Mouse (Mus musculus): ENCODE data around the gene Amer2. TPM values are rescaled to one million over a fixed set of nuclear protein-coding genes. Genes with fewer than 3 reads are reported as not detected.

Amer2 gene
- polyA plus RNA-seq, 1 experiment from 2014 or later, result 1.1 TPM

DNA sequence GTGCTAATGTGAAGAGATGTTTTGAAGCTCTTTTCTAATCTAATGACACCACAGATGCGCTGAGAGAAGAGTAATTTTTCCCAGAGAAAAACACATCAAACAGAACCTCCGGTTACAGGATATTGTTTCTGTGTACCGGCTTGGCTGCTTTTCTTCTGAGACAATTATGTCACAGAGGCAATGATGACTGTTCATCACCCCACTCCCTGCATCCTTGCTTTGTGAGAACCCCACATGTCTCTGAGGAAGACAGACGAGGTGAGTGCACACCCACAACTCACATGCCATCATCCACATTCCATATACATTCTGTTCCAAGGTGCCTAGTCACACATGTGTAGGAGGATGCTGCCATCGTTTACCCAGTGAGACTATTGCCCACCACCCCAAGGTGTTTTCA lies 44.9 kb downstream of the Amer2 start:
- Histone ChIP-seq H3K27ac (ENCODE audit: poor library complexity, severe bottlenecking) (no peak overlapping the region), H3K4me1 (replicated peaks) (no peaks in the 10 kb centered on the region), H3K4me2 (no peak overlapping the region), H3K36me3 (no peaks in the 10 kb centered on the region), H3K27me3 (replicated peaks) (no peaks in the 10 kb centered on the region), H3K9me3 (replicated peaks) (0 out of 2 replicates have a peak, but pooled peaks cover 4% of the 10 kb centered on the region), H3K4me3 (no peak overlapping the region), H3K9ac (no peak overlapping the region)
- no peak for ATAC-seq (ENCODE audit: insufficient number of reproducible peaks, low FRiP score)
- 76% methylated on average over 5 of the region's 5 CpGs for WGBS

DNA sequence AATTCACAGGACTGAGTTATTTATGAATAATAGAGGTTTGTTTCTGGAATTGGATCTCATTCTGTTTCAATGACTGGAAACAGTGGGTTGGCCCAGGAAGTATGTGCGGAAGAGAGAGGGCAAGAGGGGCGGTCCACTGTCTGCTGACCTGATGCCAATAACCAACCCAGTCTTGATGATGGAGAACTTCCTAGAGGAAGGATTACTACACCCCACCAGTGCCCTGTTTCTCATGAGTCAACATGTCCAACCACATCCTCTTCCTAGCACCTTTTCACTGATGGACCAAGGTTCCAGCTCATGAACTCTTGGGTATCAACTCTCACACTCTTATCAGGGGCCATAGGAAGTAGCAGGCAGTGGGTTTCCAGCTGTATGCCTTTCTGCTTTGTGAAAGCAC lies 49.9 kb downstream of the Amer2 start:
- Histone ChIP-seq H3K4me1 (replicated peaks) (peaks cover 14% of the 10 kb centered on the region), H3K27me3 (replicated peaks) (no peaks in the 10 kb centered on the region; the same call in 1 of the 2 replicates), H3K27ac (ENCODE audit: poor library complexity, severe bottlenecking) (no peak overlapping the region), H3K4me3 (no peak overlapping the region), H3K36me3 (no peaks in the 10 kb centered on the region), H3K9me3 (replicated peaks) (no peaks in the 10 kb centered on the region), H3K4me2 (no peak overlapping the region), H3K9ac (no peak overlapping the region)
- ATAC-seq (ENCODE audit: insufficient number of reproducible peaks, low FRiP score), result no peak
- whole genome bisulfite sequencing, result 84% methylated on average over 2 of the region's 2 CpGs

DNA sequence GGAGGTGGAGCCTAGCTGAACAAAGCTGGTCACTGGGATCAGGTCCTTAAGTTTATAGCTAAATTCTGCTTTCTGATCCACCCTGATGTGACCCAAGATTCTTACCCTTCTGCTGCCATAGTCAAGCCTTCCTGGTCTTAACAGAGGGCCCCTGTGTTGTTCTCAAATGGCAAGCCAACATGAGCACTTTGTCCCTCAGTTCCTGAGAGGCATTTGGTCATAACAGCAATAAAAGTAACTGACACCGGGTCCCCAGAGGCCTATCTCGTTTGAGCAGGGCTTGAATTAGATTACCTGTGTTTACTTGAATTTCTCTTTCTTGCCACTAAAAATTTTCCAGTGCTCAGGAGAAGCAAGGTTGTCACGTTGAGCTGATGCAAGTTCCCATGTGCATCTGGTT lies 51.1 kb downstream of the Amer2 start:
- no peak overlapping the region for H3K4me3 ChIP-seq

DNA sequence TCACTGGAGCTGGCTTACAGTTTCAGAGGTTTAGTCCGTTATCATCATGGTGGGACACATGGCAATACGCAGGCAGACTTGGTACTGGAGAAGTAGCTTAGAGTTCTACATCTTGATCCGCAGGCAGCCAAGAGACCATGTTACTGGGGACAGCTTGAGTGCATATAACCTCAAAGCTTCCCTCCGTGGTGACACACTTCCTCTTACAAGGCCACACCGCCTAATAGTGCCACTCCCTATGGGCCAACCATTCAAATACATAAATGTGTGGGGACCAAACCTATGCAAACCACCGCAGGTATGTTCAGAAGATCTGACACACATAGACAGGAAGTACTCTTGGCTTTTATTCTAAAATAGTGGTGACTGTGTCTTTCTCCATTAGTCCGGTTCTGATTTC lies 52.5 kb downstream of the Amer2 start:
- H3K4me1 ChIP-seq (replicated peaks), result peaks cover 33% of the 10 kb centered on the region
- H3K4me2 ChIP-seq, result no peak overlapping the region
- H3K27ac ChIP-seq (ENCODE audit: poor library complexity, severe bottlenecking), result no peak overlapping the region
- no peaks in the 10 kb centered on the region for H3K9me3 ChIP-seq (replicated peaks)
- no peaks in the 10 kb centered on the region; the same call in 1 of the 2 replicates for H3K27me3 ChIP-seq (replicated peaks)
- 81% methylated on average over 7 of the region's 7 CpGs for WGBS
- H3K9ac ChIP-seq, result no peak overlapping the region
- no peaks in the 10 kb centered on the region for H3K36me3 ChIP-seq
- no peak overlapping the region for H3K4me3 ChIP-seq
- ATAC-seq (ENCODE audit: insufficient number of reproducible peaks, low FRiP score), result no peak

More for the DNA sequence above, 51.1 kb downstream of the Amer2 start:
- no peaks in the 10 kb centered on the region for H3K9me3 ChIP-seq (replicated peaks)
- peaks cover 22% of the 10 kb centered on the region for H3K4me1 ChIP-seq (replicated peaks)
- no peaks in the 10 kb centered on the region for H3K36me3 ChIP-seq
- no peak overlapping the region for H3K27ac ChIP-seq (ENCODE audit: poor library complexity, severe bottlenecking)
- H3K9ac ChIP-seq, result no peak overlapping the region
- 65% methylated on average over 3 of the region's 3 CpGs for WGBS
- no peak for ATAC-seq (ENCODE audit: insufficient number of reproducible peaks, low FRiP score)
- no peak overlapping the region for H3K4me2 ChIP-seq
- no peaks in the 10 kb centered on the region; the same call in 1 of the 2 replicates for H3K27me3 ChIP-seq (replicated peaks)

DNA sequence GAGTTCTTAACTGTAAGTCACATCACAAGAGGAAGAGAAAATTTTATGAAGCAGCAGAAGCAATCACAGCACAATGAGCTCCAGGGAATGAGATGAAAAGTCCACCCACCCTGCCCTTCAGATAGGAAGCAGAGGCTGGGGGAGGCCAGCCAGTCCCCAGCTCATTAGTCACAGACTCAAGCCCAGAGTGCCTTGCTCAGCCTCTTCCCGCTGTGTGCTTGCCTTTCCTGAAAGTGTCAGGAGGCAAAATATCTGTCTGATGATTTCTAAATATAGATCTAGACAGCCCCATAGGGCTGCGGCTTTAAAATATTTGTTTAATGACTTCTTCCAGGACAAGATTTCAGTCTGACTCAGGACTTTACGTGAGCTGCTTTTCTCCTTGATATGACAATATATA lies 54.8 kb downstream of the Amer2 start:
- Histone ChIP-seq H3K9me3 (replicated peaks) (no peaks in the 10 kb centered on the region), H3K36me3 (no peaks in the 10 kb centered on the region), H3K27me3 (replicated peaks) (no peaks in the 10 kb centered on the region; the same call in 1 of the 2 replicates), H3K27ac (ENCODE audit: poor library complexity, severe bottlenecking) (0 out of 2 replicates have a peak overlapping the region, but pooled peaks have one; percentile 6), H3K4me2 (peak overlapping the region; percentile 32; the same call in 1 of the 2 replicates), H3K4me1 (replicated peaks) (peaks cover 33% of the 10 kb centered on the region), H3K9ac (0 out of 2 replicates have a peak overlapping the region, but pooled peaks have one; percentile 17), H3K4me3 (no peak overlapping the region)
- WGBS, result 11% methylated on average over 3 of the region's 3 CpGs
- 0 out of 2 replicates have a peak, but pooled peaks have one; percentile 11 for ATAC-seq (ENCODE audit: insufficient number of reproducible peaks, low FRiP score)

DNA sequence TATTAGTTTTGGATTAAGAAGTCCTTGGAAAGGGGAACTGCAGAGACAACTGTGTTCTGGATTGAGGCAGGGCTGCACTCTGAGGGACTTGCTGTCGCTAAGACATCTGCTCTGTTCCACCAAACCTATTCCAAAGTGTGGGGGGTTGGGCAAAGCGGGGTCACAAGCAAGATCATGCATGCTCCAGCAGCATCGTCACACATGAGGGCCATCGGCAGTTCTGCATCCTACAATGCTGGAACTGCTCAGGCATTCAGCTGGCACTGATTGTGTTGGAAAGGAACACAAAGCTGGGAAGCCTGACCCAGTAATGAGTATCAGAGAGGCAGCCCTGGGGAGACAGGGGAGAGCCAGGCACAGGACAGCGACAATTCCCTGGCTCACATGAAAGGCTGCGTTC lies 56.5 kb downstream of the Amer2 start:
- no peak overlapping the region for H3K27ac ChIP-seq (ENCODE audit: poor library complexity, severe bottlenecking)
- WGBS, result 56% methylated on average over 6 of the region's 6 CpGs

DNA sequence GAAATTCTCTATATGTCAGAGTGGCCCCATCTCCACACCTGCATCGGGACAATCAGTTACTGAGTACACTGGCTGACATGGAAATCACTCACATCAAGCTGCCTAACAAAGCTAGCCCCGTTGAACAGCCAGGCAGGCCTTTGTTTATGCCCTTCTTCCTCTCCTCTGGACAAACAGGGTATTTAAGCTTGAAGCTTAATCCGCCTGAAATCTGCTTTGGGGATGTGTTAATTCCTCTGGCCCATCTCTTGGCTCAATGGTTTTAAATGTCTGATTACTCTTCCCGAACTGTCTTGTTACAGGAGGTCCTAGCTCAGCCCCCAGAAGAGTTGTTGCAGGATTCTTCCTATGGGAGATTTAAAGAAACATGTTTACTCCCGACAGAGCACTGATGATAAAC lies 58.5 kb downstream of the Amer2 start:
- Histone ChIP-seq H3K4me2 (no peak overlapping the region), H3K4me3 (no peak overlapping the region), H3K27ac (ENCODE audit: poor library complexity, severe bottlenecking) (no peak overlapping the region), H3K36me3 (no peaks in the 10 kb centered on the region), H3K9ac (no peak overlapping the region), H3K9me3 (replicated peaks) (no peaks in the 10 kb centered on the region), H3K27me3 (replicated peaks) (no peaks in the 10 kb centered on the region), H3K4me1 (replicated peaks) (peaks cover 33% of the 10 kb centered on the region)
- ATAC-seq (ENCODE audit: insufficient number of reproducible peaks, low FRiP score), result no peak
- 70% methylated on average over 5 of the region's 5 CpGs for WGBS

More for the DNA sequence above, 56.5 kb downstream of the Amer2 start:
- H3K9ac ChIP-seq, result no peak overlapping the region
- H3K9me3 ChIP-seq (replicated peaks), result no peaks in the 10 kb centered on the region
- no peak overlapping the region for H3K4me2 ChIP-seq
- ATAC-seq (ENCODE audit: insufficient number of reproducible peaks, low FRiP score), result no peak
- no peaks in the 10 kb centered on the region; the same call in 1 of the 2 replicates for H3K27me3 ChIP-seq (replicated peaks)
- no peaks in the 10 kb centered on the region for H3K36me3 ChIP-seq
- peaks cover 33% of the 10 kb centered on the region for H3K4me1 ChIP-seq (replicated peaks)
- H3K4me3 ChIP-seq, result no peak overlapping the region

DNA sequence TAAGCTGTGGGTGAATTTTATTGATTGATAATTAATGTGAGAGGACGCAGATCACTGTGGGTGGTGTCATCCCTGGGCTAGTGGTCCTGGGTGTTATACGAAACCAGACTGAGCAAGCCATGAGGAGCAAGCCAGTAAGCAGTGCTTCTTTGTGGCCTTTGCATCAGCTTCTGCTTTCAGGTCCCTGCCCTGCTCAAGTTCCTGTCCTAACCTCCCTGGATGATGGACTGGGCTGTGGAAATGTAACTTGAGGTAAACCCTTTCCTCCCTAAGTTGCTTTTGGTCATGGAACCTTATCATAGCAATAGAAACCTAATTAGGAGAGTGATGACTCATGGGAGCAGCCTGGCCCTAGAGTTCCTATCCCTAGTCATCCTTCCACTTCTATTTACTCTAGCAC lies 59.1 kb downstream of the Amer2 start:
- peaks cover 27% of the 10 kb centered on the region for H3K4me1 ChIP-seq (replicated peaks)
- no peak overlapping the region for H3K9ac ChIP-seq
- no peaks in the 10 kb centered on the region for H3K27me3 ChIP-seq (replicated peaks)
- no peaks in the 10 kb centered on the region for H3K9me3 ChIP-seq (replicated peaks)
- 80% methylated on average over 2 of the region's 2 CpGs for WGBS
- H3K27ac ChIP-seq (ENCODE audit: poor library complexity, severe bottlenecking), result no peak overlapping the region
- no peak overlapping the region for H3K4me3 ChIP-seq
- H3K36me3 ChIP-seq, result no peaks in the 10 kb centered on the region
- no peak for ATAC-seq (ENCODE audit: insufficient number of reproducible peaks, low FRiP score)
- H3K4me2 ChIP-seq, result no peak overlapping the region

DNA sequence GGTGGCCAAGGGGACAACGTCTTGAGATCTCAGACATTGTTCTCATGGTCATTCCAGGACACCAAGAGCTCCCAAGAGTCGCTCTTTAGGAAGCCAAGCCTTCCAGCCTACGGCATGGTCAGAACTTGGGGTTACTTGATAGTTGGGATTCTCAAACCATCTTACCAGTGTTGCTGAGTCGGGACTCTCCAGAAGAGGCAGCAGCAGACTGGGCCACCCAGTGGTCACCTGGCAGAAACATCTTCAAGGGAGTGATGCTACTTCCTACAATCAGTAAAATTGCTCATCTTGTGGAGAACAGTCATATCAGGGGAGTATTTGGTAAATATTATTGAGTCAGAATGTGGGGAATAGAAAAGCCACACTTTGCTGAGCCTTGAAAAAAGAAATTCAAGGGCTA lies 62.5 kb downstream of the Amer2 start:
- 62% methylated on average over 4 of the region's 4 CpGs for WGBS
- H3K9ac ChIP-seq, result no peak overlapping the region
- H3K4me1 ChIP-seq (replicated peaks), result no peaks in the 10 kb centered on the region
- no peaks in the 10 kb centered on the region for H3K36me3 ChIP-seq
- H3K27ac ChIP-seq (ENCODE audit: poor library complexity, severe bottlenecking), result no peak overlapping the region
- ATAC-seq (ENCODE audit: insufficient number of reproducible peaks, low FRiP score), result no peak
- H3K4me2 ChIP-seq, result no peak overlapping the region
- H3K9me3 ChIP-seq (replicated peaks), result no peaks in the 10 kb centered on the region
- H3K4me3 ChIP-seq, result no peak overlapping the region
- H3K27me3 ChIP-seq (replicated peaks), result no peaks in the 10 kb centered on the region

DNA sequence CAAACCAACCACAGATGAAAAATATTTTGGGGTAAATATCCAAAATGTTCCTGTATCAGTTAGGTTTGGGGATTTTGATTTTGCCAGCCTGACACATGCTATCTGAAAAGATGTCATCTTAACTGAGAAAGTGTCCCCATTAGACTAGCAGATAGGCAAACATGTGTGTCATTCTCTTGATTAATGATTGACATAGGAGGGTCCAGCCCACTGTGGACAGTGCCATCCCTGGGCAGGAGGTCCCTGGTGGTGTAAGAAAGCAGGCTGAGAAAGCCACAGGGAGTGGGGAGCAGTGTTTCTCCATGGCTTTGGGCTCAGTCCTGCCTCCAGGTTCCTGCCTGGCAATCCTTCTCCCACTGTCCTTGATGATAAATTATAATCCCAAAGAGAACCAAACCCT lies 63.3 kb downstream of the Amer2 start:
- Histone ChIP-seq H3K4me3 (no peak overlapping the region), H3K9ac (no peak overlapping the region), H3K27me3 (replicated peaks) (no peaks in the 10 kb centered on the region), H3K27ac (ENCODE audit: poor library complexity, severe bottlenecking) (no peak overlapping the region), H3K9me3 (replicated peaks) (no peaks in the 10 kb centered on the region), H3K4me1 (replicated peaks) (peaks cover 3% of the 10 kb centered on the region; the same call in 1 of the 2 replicates), H3K36me3 (no peaks in the 10 kb centered on the region), H3K4me2 (no peak overlapping the region)
- no peak for ATAC-seq (ENCODE audit: insufficient number of reproducible peaks, low FRiP score)
